Mouse (Mus musculus): ENCODE data around the gene Aurkaip1. TPM values are rescaled to one million over a fixed set of nuclear protein-coding genes. Genes with fewer than 3 reads are reported as not detected.

Aurkaip1 gene
- total RNA-seq, 2 experiments from 2014 or later: 106 to 108 TPM

DNA sequence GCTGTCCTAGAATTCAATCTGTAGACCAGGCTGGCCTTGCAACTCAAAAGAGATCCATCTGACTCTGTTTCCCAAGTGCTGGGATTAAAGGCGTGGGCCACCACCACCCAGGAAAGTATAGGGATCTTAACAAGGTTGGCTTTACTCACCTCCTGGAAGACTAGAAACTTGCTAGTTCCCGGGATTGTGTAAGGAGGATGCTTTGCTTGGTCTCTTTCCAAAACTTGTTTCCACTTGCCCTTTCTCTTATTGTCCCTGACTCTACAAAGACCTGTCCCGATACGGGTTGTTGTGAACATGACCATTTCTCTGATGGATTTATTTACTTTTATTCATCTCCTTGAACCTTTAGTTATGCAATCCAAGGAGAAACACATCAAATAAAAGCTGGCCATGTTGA lies 1.2 kb upstream of the Aurkaip1 start:
- no peak for DNase-seq

DNA sequence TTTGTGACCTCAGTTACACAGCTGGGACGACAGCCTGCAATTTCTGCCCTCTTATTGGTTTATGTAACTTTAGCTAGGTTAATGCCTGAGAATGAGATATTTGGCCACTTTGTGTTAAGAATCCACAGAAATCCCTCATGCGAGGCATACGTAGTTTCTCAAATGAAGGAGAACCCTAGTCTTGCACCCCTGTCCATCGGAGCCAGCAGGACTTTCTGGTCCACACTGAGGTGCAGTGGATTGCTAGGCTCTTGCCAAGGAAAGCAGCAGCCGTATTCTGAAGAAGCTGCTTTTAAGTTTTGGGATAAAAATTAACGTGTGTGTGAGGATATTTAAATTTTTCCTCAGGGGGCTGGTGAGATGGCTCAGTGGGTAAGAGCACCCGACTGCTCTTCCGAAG lies 476 bp upstream of the Aurkaip1 start:
- no peak for DNase-seq

DNA sequence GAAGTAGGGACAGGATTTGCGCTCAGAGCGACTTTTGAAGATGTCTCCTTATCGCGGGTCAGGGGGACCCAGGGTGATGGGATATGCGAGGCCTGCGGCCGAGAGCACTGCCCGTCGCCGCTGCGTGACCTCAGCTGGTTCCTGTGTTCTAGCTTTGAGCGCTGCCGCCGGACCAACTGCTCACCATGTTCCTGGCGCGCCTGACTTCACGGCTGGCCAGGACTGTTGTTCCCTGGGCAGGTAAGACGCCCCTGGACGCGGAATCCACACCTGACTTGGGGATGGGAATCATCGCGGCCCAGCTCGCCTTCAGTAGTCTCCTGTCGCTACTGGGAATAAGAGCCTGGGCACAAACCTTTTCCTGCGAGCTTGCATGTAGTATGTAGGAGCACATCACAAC lies 759 bp downstream of the Aurkaip1 start:
- DNase-seq: no peak

DNA sequence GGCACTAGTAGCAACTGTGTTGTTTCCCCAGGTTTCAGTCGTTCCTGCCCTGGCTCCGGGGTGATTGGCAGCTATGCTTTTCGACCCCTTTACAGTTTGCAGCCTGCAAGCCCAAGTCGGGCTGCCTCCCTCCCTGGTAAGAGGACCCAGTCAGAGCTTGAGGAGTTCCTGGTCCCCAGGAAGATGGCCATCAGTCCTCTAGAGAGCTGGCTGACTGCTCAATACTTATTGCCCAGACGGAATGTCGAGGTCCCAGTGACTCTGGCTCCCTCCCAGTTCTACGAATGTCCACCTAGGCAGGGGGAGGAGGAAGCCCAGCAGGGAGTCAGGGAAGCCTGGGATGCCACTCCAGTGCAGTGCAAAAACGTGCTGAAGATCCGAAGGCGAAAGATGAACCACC lies 1.2 kb downstream of the Aurkaip1 start:
- no peak for DNase-seq

DNA sequence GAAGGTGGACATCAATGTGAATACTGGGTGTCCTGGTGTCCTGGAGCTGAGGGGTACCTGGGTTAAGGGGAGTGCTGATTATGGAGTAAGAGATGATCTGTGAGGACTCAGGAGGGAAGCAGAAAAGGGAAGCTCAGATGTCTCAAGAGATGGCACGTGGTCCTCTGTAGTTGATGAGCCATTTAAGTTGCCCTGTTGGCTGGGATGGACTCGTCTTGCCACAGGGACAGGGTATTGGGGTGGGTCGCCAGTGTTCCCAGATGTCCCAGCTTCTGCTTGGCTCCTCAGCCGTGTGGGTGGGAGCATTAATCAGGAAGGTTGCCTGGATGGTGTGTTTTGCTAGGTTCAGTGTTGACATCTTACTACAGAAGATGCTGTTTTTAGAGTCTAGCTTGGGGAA lies 2.2 kb downstream of the Aurkaip1 start:
- DNase-seq: no peak

DNA sequence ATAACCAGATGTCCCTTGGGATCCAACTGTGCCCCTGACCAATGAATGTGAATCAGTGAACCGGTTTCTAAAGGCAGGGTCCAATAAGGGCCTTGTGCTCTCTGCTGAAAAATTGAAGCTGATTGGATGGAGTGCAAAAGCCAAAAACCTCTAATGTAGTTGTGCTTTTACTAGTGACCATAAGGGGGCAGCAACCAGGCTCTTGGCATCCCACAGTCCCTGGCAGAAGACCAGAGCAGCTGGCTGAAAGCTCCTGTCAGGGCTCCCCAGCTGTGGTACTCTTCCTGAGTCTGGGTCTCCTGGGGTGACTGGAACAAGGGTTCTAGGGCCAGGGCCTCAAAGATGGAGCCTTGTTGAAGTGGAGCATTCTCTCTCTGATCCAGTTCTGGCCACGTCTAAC lies 2.8 kb downstream of the Aurkaip1 start:
- DNase-seq: peak; percentile 90 to 92

DNA sequence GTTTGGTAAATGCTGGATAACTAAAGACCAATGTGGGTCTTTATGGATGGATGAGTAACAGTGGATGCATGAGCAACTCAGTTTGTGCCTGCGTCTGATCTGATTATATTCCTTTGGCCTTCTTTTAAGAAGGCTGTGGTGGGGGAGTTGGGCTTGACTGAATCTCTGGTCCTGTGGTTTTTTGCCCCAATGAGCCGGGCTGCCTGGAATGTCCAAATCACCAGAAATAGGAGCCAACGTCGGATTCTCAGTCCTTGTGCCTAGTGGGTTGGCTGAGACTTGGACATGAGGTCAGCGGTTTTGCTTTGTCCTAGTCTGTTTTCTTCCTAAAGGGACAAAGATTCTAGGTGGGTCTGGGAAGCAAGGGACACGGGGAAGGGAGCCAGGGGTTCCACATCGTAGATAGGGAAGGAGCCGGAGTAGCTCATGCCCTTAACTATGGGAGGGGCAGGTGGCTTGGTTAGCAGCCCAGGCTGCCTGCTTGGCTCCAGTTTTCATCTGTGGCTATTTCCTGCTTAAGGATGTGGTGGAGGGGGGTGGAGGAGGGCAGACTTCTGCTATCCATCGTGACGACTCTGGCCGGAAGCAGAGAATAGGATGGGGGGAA lies 6.4 kb downstream of the Aurkaip1 start:
- DNase-seq: peak; percentile 72 to 85

DNA sequence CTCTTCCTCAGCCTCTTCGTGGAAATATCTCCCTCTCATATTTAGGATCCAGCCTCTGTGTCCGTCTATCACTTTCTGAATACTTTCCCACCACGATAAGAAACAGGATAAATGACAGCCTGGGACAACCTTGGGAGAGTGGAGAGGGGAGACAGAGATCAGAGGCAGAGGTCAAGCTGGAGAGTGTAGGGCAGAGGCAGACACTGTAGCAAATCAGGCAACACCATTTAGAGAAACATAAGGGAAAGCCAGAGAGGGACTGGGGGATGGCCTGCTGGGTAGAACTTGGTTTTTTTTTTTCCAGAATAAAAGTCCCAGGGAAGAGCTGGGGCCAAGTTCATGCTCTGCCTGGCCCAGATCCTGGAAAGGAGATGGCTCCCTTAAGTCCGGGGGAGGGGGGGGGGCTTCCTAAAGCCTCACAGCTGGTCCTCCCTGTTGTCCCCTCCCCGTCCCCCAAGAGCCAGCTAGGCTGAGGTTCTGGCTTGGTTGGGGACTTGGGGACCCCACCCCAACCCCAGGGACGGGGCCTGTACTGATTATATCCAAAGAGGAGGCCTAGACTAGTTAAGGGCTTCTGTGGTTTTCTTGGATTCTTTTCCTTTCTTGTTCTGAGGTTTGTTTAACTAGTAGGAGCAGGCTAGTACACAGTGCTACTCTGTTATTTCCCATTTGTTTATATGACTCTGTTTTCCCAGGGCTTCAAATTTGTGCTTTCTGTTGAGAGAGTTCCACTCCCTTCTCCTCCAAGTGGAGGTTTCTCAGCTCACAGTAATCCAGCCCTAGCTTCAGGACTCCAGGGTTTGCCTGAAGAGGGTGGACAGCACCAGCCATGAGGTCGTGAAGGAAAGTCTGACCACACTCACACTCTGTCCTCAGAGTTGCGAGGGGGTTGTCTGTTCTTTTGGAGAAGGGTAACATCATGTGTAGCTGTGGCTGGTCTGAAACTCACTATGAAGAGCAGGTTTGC lies 7.4 kb downstream of the Aurkaip1 start:
- peak; percentile 63 to 80 for DNase-seq

DNA sequence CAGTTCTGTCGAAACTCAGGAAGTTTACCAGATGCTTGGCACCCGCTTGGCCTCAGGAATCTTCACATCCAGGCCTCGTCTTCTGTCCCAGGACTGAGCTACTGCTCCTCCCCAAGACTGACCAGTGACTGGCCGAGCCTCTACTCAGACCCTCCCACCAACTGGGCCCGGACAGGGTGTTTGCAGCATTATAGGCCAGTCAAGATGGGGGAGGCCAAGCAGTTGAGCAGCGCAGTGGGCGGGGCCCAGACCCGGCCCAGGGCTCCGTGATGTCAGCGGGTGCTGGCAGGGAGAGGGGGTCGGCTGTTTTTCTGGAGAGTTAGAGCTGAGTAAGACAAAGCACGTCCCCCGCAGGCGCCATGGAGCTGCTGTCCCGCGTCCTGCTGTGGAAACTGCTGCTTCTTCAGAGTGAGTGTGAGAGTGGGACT lies 8.4 kb downstream of the Aurkaip1 start, which contains the start of gene Mxra8:
Gene Mxra8, plus strand, starts transcription at position 198 of the 428 bp plus-strand sequence.
- peak; percentile 87 to 95 for DNase-seq

DNA sequence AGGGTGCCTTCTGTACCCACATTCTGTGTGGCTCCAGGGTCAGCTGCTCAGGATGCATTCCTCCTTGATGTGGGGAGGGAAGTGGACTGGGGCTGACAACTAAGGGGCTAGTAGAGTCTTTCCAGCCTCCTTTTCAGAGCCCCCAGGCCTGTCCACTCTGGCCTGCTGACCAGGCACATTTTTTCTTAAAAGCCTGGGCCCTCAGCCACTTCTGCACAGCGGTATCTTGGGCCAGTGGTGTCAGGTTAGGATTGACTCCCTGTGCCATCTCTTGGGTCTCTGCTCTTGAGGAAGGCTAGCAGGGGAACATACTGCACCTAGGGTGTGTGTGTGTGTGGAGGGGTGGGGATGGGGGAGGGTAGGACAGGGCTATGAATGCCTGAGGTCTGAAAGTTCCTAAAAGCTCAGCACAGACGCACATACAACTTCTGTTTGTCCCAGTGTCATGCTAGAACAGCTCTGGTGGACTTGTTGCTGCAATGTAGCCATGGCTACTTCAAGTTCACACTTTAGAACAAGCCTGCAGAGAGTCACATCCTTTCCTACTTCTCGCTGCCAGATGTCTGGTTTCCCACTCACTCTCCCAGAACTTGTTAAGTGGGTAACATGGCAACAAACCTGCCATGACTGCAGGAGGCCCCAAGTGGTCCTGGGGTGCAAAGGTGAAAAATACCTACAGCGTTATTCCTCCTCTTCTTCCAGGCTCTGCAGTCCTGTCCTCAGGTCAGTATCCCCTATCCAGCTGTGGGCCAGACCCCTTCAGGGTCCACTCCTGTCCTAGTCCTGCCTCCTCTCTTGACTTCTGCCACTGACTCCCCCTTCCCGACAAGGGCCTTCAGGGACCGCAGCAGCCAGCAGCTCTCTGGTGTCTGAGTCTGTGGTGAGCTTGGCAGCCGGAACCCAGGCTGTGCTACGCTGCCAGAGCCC lies 9.3 kb downstream of the Aurkaip1 start:
- no peak for DNase-seq

DNA sequence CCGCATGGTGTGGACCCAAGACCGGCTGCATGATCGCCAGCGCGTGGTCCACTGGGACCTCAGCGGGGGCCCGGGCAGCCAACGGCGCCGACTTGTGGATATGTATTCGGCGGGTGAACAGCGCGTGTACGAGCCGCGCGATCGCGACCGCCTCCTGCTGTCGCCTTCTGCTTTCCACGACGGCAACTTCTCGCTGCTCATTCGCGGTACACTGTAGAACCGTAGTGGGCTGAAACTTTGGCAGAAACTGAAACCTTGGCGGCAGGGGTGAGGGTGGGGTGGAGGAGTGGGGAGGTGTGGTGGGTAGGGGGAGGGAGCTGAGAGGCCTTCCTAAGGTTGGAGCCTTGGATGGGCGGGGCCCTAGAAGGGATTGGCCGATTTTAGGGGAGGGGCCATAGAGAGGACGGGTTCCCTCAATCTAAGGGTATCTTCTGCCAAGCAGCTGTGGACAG lies 10.0 kb downstream of the Aurkaip1 start:
- peak; percentile 70 to 80 for DNase-seq

DNA sequence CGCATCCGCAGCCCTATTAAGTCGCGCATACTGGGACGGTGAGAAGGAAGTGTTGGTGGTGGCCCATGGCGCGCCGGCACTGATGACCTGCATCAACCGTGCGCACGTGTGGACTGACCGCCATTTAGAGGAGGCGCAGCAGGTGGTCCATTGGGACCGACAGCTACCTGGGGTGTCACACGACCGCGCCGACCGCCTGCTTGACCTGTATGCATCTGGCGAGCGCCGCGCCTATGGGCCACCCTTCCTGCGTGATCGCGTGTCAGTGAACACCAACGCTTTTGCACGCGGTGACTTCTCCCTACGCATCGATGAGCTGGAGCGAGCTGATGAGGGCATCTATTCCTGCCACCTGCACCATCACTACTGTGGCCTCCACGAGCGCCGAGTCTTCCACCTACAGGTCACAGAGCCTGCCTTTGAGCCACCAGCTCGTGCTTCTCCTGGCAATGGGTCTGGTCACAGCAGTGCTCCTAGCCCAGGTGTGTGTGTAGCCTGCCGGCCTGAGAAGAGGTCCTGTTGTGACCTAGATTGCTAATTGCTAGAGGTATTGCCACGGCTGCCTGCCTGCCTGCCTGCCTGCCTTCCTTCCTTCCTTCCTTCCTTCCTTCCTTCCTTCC lies 10.7 kb downstream of the Aurkaip1 start:
- no peak for DNase-seq

DNA sequence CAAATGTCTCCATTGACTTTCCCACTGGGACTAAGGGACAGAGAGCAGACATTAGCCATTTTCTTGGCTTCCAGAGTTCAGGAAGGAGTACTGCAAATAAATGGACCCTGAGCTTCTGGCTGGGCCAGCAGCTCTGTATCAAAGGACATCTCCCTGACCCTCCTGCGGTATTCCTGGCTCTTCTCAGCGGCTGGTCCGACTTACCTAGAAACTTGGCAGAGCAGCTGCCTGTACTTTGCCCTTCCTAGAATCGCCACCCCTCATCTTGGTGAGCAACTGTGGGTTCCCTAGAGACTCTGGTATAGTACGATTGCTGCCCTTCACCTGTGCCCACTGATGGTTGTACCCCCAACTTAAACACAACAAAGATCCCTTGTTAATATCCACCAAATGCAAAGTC lies 12.2 kb downstream of the Aurkaip1 start:
- no peak for DNase-seq

DNA sequence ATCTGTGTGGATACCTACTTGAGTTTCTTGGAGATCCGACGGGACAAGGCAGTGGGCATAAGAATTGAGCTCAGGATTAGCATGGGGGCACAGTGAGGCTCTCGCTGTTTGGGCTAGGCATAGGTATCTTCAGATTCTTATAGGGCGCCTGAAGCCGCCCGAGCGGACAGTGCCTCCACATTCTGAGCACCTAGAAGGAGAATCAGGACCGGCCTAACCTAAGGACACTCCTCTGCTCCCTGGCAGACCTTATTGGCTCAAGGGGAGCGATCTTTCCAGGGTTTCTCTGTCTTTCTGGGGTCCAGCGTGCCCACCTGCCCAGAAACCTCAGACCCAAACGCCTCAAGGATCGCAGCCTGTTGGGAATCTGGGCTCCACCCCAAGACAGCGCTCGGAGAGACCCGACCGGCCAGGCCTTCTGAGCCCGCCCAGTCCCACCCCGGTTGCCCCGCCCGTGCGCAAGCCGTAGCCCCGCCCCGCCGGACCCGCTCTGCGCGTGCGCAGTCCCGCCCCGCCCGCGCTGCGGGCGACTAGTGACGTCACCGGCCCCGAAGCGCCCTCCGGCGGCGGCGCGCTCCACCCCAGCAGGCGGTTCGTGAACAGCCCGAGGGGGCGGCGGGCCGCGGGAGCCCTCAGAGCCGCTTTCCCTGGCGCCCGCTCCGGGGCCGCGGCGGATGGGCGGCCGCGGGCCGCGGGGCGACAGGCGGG lies 16.0 kb downstream of the Aurkaip1 start, which contains the start of gene Dvl1:
Gene Dvl1, plus strand, starts transcription at position 532 of the 708 bp plus-strand sequence.
- DNase-seq: peak; percentile 95 to 96

DNA sequence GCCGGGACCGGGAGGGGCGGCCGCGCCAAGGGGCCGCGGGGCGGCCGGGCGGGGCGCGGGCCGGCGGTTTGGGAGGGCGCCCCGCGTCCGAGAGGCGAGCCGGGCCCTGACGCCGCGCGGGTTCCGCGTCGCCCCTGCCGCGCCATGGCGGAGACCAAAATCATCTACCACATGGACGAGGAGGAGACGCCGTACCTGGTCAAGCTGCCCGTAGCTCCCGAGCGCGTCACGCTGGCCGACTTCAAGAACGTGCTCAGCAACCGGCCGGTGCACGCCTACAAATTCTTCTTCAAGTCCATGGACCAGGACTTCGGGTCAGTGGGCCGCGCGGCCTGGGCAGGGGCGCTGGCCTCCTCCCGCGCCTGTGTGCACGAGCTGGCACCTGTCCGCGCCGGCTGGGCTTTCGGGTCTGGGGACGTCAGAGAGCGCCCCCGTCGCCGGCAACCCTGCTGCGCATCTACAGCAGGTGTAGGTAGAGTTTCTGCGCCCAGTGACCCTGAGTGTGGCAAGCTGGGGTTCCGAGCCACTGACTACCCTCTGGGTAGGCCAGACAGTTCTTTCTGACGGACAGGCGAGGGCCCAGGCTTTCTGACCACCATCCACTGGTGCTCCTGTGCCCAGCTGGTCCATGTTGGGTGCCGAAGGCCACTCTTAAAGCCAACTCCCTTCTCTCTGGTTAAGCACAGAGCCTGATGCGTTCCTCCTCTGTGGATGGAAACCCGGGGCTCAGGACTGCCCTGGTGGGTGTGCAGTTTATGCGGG lies 16.7 kb downstream of the Aurkaip1 start:
- peak; percentile 45 to 55 for DNase-seq

DNA sequence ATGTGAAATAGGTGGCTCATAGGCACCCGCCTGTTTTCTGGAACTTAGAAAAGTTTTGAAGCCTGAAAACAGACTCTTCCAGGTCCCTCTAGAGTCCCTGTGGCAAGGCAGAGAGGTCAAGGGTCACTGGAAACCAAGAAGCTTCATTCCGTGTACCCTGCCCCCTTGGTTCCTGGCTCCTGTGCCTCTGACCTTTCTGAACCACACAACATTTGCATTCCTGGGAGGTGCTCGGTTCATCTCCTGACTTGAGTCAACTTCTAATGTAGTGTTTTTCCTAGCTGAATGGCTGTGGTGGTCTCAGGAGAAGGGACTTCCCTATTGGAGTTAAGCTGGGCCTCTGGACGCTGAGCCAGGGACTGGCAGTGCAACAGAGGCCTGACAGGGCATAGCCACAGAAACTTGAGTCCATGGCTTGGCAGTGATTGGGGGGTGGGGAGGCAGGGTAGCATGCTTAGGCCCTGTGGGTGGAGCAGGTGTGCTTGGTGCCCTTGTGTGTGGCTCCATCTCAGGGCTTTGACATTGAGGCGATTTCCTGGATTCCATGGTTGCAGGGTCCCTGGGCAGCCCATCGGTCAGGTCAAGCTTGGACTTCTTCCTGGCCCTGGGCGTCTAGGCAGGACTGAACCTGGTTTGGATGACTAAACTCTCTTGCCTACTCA lies 17.5 kb downstream of the Aurkaip1 start:
- DNase-seq: no peak

DNA sequence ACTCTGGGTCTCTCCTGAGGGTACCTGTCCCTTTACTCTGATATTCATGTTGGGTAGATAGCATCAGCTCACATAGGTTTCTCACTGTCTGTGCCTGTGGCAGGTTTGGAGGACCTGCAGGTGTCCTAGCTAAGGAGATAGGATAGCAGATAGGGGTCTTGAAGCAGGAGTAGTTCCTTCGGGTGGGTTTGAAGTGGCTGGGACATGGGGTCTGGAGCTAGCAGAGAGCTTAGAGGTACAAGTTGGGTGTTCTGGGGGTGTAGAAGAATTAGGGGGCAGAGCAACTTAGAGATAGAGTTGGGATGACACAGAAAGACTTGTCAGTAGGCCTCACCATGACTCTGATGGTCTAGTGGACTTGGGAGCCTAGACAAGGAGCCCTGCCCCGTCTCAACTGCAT lies 18.3 kb downstream of the Aurkaip1 start:
- no peak for DNase-seq

DNA sequence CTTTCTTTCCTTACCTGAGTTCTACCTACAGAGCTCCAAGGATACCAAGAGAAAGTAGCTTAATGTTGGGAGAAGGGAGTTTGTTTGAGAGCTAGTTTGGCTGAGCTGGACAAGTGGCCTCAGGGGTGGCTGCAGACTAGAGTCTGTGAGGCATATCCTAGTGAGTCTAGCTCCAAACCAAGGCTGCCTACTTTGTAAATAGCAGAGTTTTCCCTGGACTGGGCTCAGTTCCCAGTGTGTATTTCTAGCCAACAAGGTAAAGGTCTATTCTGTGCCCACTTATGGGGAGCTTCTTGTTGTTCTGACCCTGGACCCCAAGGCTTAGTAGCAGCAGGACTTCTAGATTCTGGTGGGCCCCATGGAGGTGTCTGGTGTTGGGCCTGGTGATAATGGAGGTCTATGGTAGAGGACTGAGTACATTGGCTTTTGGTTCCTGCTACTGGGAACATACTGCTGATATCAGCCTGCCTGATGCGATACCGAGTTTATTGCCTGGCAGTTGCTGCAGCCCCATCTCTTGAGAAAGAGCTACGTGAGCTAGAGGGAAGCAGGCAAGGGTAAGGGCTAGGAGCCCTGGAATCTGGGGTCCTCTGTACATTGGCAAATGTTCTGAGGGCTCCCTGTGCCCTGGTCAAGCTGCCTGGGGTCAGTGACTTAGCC lies 18.9 kb downstream of the Aurkaip1 start:
- DNase-seq: no peak

DNA sequence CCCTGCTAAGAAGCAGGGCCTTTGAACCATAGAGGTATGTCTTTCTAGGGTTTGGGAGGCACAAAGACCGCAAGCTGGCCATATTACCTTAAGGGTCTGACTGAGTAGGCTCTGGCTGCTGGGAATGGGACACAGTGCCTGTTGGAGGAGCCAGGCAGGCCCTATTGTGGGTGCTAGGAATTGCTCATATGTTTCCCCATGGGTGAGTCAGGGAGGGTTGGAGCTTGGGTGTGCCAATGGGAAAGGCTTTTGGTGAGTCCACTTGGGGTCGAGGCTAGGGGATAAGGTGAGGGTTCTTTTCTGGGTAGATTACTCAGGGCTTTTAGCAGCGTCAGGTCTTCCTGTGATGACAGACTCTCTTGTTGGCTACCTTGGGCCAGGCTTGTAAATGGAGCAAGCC lies 20.3 kb downstream of the Aurkaip1 start:
- no peak for DNase-seq
